8 mouse cellular contexts compared by ENCODE assay signal in genomic region chr3:61363989-61364660, GRCm38 (mm10). TPM values are rescaled to one million over a fixed set of nuclear protein-coding genes. Genes with fewer than 3 reads are reported as not detected.
DNase-seq lines count a peak whose midpoint lies in the region; ATAC-seq lines count a peak whose summit lies in the region.

No protein-coding gene starts in this region.

- peak; percentile 46 for ATAC-seq in inflammation-experienced regulatory T-cells, adult 6 months

- peak overlapping the region; percentile 93 for H3K4me3 ChIP-seq in megakaryocyte, embryonic 14.5 days (replicated peaks)

- H3K4me1 ChIP-seq in megakaryocyte, embryonic 14.5 days: peaks cover 48% of the 10 kb centered on the region

- peak; percentile 94 for DNase-seq in adrenal gland, adult 18-20 months (ENCODE audit: low spot score in 2 of 2)
- DNase-seq in embryo, embryonic 10.5 days (ENCODE audit: low spot score): peak; percentile 93
- peak; percentile 97 for DNase-seq in gastrocnemius, postnatal 14 days
- peak; percentile 74 to 94 for DNase-seq in left cerebral cortex, adult 9 months (ENCODE audit: low spot score in 2 of 2)
- peak; percentile 93 to 95 for DNase-seq in right cerebral cortex, adult 2 months (ENCODE audit: low spot score in 2 of 2)
- DNase-seq in urinary bladder, postnatal 10 days (ENCODE audit: low spot score): peak; percentile 84

- H3K9me3 ChIP-seq in megakaryocyte, embryonic 14.5 days: no peaks in the 10 kb centered on the region

- H3K27me3 ChIP-seq in megakaryocyte, embryonic 14.5 days (replicated peaks): no peaks in the 10 kb centered on the region

- intact Hi-C loops in gastrocnemius, postnatal 14 days (cut with DNase I; ENCODE audit: low total_unique reads): no loop called here

- peaks cover 26% of the 10 kb centered on the region for H3K36me3 ChIP-seq in megakaryocyte, embryonic 14.5 days (replicated peaks; ENCODE audit: low read length)

RNA-seq across cellular contexts. Expression of gene B430305J03Rik, which starts 1.6 kb away (rescaled TPM):
- under 1 TPM; 0.10 to 0.13 TPM for total RNA-seq in adrenal gland, adult 18-20 months (2021)
- total RNA-seq in gastrocnemius, postnatal 14 days (2021): under 1 TPM; 0.11 to 0.18 TPM
- not detected for polyA plus RNA-seq in inflammation-experienced regulatory T-cells, adult 6 months (2017; shearing (Covaris generic))
- polyA plus RNA-seq in megakaryocyte, embryonic 14.5 days (2012; ENCODE audit: insufficient read depth, low replicate concordance): 0.17 and 0.74 TPM in 2 replicates

RNA-seq across cellular contexts. Expression of gene Rap2b, which starts 2.7 kb away (rescaled TPM):
- total RNA-seq in adrenal gland, adult 18-20 months (2021): 1 to 10 TPM; 3.0 to 3.6 TPM
- total RNA-seq in gastrocnemius, postnatal 14 days (2021): 1 to 10 TPM; 2.6 to 3.9 TPM
- polyA plus RNA-seq in inflammation-experienced regulatory T-cells, adult 6 months (2017; shearing (Covaris generic)): 10 to 100 TPM; 12.8 to 19.5 (median 16.4) TPM
- polyA plus RNA-seq in megakaryocyte, embryonic 14.5 days (2012; ENCODE audit: insufficient read depth, low replicate concordance): 18.4 TPM in 2 replicates

Comparison
In these comparisons a context has a peak if more than half of its experiments do, and no peak if none do; other contexts are left out.
1. Peak in every context shown above with its lines: DNase-seq, ATAC-seq and H3K4me3 ChIP-seq.